Mouse (Mus musculus) ES-Bruce4 (cell line): Measurements from ENCODE around the gene Naa35.

ENCODE experiments used
- CTCF ChIP-seq: IDR thresholded peaks from one replicate; pipeline ENCODE4 v1.8.1; 2011; ENCODE audit warnings: low read depth, low read length
- POLR2A ChIP-seq: IDR thresholded peaks from one replicate; pipeline ENCODE4 v1.8.1; 2011; ENCODE audit warnings: low read length; ENCODE audit not compliant: insufficient read depth

DNA sequence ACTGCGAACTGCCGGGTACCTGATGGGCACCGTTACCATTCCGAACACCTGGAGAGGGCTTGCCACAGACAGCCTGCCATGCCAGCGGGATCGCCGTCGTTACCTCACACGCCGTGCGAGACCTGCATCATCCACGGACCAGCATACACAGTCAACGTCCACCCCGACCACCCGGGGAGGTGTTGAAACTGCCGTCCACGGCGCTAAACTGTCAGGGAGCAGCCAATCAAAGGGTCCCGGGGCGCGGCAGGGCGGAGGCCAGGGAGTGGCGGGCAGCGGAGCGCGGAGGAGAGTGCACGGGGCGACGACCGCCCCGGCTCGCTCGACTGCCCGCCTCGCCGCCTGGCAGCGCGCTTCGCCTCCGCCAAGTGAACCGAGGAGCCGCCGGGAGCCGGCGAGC is 28.4 kb upstream of the Naa35 start:
- TF ChIP-seq CTCF (no peak), POLR2A (no peak)
